Mouse (Mus musculus): ENCODE data around the gene Fcgr1. TPM values are rescaled to one million over a fixed set of nuclear protein-coding genes. Genes with fewer than 3 reads are reported as not detected.
A peak's percentile ranks its signal among the peaks of the same experiment; 100 is the strongest.
"Not testable (repeated sequence)": the region's sequence is repeated elsewhere in the genome, so short reads cannot be mapped to it uniquely, and the experiment has no call there.

Gene Fcgr1
- polyA plus RNA-seq, 1 experiment from 2014 or later: 4.5 TPM

DNA sequence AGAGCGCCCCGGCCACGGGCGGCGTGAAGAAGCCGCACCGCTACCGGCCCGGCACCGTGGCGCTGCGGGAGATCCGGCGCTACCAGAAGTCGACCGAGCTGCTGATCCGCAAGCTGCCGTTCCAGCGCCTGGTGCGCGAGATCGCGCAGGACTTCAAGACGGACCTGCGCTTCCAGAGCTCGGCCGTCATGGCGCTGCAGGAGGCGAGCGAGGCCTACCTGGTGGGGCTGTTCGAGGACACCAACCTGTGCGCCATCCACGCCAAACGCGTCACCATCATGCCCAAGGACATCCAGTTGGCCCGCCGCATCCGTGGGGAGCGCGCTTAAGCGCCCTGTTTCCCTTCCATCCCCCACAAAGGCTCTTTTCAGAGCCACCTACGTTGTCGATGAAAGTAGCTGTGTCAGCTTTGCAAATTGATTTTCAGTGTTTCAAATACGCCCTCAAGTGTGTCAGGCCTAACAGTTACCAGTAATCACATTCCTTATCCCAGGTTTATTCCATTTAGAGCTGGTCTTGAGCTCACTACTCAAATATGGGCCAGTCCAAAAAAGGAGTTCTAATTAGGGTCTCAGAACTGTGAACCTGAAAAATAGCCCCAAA is 24.9 kb downstream of the Fcgr1 start:
- ATAC-seq (ENCODE audit: low read depth): peak; percentile 27
- 0% methylated on average over 11 of the region's 44 CpGs for WGBS (ENCODE audit: insufficient replicate concordance)
- H3K9ac ChIP-seq (ENCODE audit: low read depth, low read length): peak overlapping the region; percentile 82
- peak overlapping the region; percentile 64 for H3K4me3 ChIP-seq (ENCODE audit: low read depth, low read length)
- not testable (repeated sequence) for H3K36me3 ChIP-seq (ENCODE audit: control insufficient read depth, insufficient read depth); H3K27me3 ChIP-seq (ENCODE audit: control insufficient read depth, insufficient read depth, low read depth, low read length); H3K9me3 ChIP-seq (replicated peaks; ENCODE audit: control insufficient read depth, low read length)
- H3K4me1 ChIP-seq (ENCODE audit: control insufficient read depth, low read depth, low read length): peaks cover 35% of the 10 kb centered on the region
- H3K4me2 ChIP-seq (ENCODE audit: low read depth, low read length): peak overlapping the region; percentile 73
- H3K27ac ChIP-seq (ENCODE audit: low read length): peak overlapping the region; percentile 98

DNA sequence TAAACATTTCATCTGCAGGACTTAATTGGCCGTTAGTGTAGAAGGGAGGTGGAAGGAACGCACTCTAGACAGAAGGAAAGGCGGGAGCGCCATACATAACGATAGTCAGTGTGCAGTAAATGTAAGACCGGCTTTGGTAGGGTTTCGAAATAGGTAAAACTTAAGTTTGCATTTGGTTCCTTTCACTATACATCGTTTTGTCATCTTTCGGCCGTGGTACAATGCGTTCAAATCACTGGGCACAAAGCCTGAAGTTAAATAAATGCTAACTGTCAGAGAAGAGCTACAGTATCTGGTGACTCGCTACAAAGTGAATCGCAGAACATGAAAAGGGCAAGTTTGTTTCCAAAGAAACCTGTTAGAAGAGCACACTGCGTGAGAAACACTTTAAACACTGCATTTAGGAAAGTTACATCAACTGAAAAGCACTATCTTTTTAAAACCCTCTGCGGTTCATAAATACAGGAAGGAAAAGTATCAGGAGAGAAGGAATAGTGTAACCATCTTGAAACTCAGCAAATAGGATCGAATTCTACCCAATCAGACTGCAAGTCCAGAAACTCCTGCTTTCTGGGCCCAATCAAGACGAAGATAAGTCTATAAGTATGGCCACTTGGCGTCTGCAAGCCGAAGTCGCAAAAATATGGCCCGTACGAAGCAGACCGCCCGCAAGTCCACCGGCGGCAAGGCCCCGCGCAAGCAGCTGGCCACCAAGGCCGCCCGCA is 25.6 kb downstream of the Fcgr1 start, which contains the start of gene Hist2h3b:
Gene Hist2h3b, plus strand, starts transcription at position 604 of the 725 bp plus-strand sequence.
- Histone ChIP-seq H3K4me1 (ENCODE audit: control insufficient read depth, low read depth, low read length) (peaks cover 36% of the 10 kb centered on the region), H3K36me3 (ENCODE audit: control insufficient read depth, insufficient read depth) (no peaks in the 10 kb centered on the region), H3K4me3 (ENCODE audit: low read depth, low read length) (peak within 1 kb of the TSS; percentile 66), H3K4me2 (ENCODE audit: low read depth, low read length) (peak within 1 kb of the TSS; percentile 73), H3K9ac (ENCODE audit: low read depth, low read length) (peak within 1 kb of the TSS; percentile 82), H3K27me3 (ENCODE audit: control insufficient read depth, insufficient read depth, low read depth, low read length) (no peaks in the 10 kb centered on the region), H3K9me3 (replicated peaks; ENCODE audit: control insufficient read depth, low read length) (no peaks in the 10 kb centered on the region), H3K27ac (ENCODE audit: low read length) (peak within 1 kb of the TSS; percentile 98)
- WGBS (ENCODE audit: insufficient replicate concordance): 22% methylated on average over 30 of the region's 30 CpGs
- ATAC-seq (ENCODE audit: low read depth): peak; percentile 44

DNA sequence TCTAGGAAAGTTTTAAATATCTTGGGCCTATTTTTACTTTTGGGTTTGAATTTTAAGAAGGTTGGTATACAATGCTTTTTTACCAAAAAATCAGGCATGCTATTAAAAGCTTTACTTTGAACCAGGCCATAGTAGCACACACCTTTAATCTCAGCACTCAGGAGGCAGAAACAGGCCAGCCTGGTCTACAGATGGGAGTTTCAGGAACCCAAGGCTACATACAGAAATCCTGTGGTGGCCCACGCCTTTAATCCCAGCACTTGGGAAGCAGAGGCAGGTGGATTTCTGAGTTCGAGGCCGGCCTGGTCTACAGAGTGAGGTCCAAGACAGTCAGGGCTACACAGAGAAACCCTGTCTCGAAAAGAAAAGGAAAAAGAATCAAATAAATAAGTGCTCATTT is 26.2 kb downstream of the Fcgr1 start:
- peak overlapping the region; percentile 96 for H3K27ac ChIP-seq (ENCODE audit: low read length)
- no peaks in the 10 kb centered on the region for H3K9me3 ChIP-seq (replicated peaks; ENCODE audit: control insufficient read depth, low read length)
- 64% methylated on average over 4 of the region's 4 CpGs for WGBS (ENCODE audit: insufficient replicate concordance)
- H3K36me3 ChIP-seq (ENCODE audit: control insufficient read depth, insufficient read depth): no peaks in the 10 kb centered on the region
- ATAC-seq (ENCODE audit: low read depth): no peak
- peak overlapping the region; percentile 64 for H3K9ac ChIP-seq (ENCODE audit: low read depth, low read length)
- peak overlapping the region; percentile 73 for H3K4me2 ChIP-seq (ENCODE audit: low read depth, low read length)
- H3K4me3 ChIP-seq (ENCODE audit: low read depth, low read length): peak overlapping the region; percentile 54
- H3K4me1 ChIP-seq (ENCODE audit: control insufficient read depth, low read depth, low read length): peaks cover 36% of the 10 kb centered on the region
- no peaks in the 10 kb centered on the region for H3K27me3 ChIP-seq (ENCODE audit: control insufficient read depth, insufficient read depth, low read depth, low read length)

DNA sequence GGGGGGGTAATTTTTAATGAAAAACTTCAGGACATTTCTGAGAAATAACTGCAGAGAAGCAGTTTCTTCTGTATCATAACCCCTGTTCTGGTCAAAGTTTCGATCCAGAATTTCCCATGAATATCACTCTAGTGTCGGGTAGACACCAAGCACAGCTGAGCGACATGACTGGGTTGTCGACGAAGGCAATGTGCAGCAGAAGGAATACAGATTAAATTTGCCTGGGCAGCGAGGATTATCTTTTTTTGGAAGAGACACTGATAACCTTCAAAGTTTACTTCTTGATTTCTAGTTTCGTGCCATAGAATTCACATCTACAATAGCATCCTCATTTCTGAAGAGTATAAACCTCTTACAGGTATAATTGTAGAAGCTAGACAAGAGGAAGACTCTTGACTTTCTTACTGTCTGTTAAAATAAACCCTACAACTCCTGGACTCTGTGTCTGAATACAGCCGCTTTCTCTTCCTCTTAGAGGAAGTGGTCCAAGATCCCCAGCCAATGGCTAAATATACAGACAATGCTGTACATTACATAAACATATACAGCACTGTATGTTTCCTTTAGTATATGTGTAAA is 27.5 kb downstream of the Fcgr1 start:
- peaks cover 47% of the 10 kb centered on the region for H3K4me1 ChIP-seq (ENCODE audit: control insufficient read depth, low read depth, low read length)
- H3K27ac ChIP-seq (ENCODE audit: low read length): peak overlapping the region; percentile 96

DNA sequence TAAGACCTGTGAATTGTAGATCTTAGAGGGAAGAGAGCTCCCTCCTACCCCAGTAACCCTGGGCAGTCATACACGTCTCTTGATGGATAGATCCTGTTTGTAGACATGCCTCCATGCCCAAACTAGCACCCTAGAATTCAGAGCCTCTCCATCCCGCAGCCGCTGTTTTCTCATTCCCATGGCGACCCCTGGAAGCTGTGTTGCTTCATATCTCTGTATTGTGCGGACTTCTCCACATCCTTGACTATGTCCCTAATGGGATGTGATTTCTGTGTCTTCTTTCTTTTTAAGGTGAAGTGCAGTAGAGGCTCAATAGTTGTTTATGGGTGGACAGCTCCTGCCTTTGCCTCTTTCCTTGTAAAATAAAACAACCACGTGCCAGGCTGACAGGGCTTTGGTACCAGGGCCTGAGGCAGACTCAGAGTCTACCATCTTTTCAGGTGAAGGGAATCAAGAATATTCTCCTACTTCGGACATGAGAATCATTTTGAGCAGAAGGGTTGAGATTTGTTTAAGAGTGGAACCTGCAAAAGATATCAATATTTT is 29.3 kb downstream of the Fcgr1 start:
- Histone ChIP-seq H3K9ac (ENCODE audit: low read depth, low read length) (peak overlapping the region; percentile 84), H3K4me2 (ENCODE audit: low read depth, low read length) (peak overlapping the region; percentile 70), H3K27ac (ENCODE audit: low read length) (peak overlapping the region; percentile 99), H3K36me3 (ENCODE audit: control insufficient read depth, insufficient read depth) (no peaks in the 10 kb centered on the region), H3K9me3 (replicated peaks; ENCODE audit: control insufficient read depth, low read length) (no peaks in the 10 kb centered on the region), H3K4me1 (ENCODE audit: control insufficient read depth, low read depth, low read length) (peaks cover 45% of the 10 kb centered on the region), H3K27me3 (ENCODE audit: control insufficient read depth, insufficient read depth, low read depth, low read length) (no peaks in the 10 kb centered on the region), H3K4me3 (ENCODE audit: low read depth, low read length) (peak overlapping the region; percentile 68)
- ATAC-seq (ENCODE audit: low read depth): no peak
- whole genome bisulfite sequencing (ENCODE audit: insufficient replicate concordance): 59% methylated on average over 7 of the region's 7 CpGs

More for the DNA sequence above, 27.5 kb downstream of the Fcgr1 start:
- Histone ChIP-seq H3K27me3 (ENCODE audit: control insufficient read depth, insufficient read depth, low read depth, low read length) (no peaks in the 10 kb centered on the region), H3K4me3 (ENCODE audit: low read depth, low read length) (no peak overlapping the region), H3K9me3 (replicated peaks; ENCODE audit: control insufficient read depth, low read length) (no peaks in the 10 kb centered on the region), H3K4me2 (ENCODE audit: low read depth, low read length) (peak overlapping the region; percentile 28; the same call in 1 of the 2 replicates), H3K9ac (ENCODE audit: low read depth, low read length) (peak overlapping the region; percentile 55), H3K36me3 (ENCODE audit: control insufficient read depth, insufficient read depth) (no peaks in the 10 kb centered on the region)
- no peak for ATAC-seq (ENCODE audit: low read depth)
- 41% methylated on average over 8 of the region's 8 CpGs for WGBS (ENCODE audit: insufficient replicate concordance)

DNA sequence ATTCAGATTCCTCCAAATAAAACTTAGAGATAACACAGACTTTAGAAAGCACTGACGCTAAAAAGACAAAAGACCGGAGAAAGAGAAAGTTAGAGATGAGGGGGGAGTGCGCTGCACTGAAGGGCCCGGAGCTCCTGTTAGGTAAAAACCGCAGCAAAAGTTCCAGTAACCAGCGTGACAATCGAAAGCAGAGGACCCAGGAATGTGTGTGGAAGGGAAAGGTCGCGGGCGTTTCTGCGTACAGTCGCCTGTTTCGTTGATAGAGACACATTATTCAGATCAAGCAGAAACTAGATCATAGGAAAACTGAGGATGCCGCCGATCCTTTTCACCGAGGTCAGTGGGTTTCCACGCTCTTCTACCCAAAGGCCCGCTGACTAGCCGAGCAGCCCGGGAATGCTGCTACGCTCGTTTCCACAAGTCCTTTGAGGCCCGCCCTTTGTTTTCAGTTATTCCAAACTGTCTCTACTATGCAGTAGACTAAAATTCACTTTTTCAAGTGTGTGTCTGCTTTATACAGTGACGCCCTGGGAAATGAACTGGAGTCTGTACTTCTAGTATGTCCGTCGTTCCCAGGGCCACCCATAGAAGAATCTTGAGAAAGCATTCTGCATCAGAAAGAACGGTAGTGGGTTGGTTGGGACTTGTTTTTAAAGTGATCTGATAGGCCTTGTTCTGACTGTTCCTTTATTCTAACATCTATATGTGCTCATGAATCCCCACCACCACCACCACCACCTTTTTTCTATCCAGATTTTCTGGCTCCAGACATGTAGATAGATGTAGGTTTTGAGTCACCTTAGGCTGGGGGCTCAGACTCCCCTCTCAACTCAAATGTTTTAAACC is 30.0 kb downstream of the Fcgr1 start:
- peaks cover 45% of the 10 kb centered on the region for H3K4me1 ChIP-seq (ENCODE audit: control insufficient read depth, low read depth, low read length)
- 4% methylated on average over 27 of the region's 27 CpGs for WGBS (ENCODE audit: insufficient replicate concordance)

DNA sequence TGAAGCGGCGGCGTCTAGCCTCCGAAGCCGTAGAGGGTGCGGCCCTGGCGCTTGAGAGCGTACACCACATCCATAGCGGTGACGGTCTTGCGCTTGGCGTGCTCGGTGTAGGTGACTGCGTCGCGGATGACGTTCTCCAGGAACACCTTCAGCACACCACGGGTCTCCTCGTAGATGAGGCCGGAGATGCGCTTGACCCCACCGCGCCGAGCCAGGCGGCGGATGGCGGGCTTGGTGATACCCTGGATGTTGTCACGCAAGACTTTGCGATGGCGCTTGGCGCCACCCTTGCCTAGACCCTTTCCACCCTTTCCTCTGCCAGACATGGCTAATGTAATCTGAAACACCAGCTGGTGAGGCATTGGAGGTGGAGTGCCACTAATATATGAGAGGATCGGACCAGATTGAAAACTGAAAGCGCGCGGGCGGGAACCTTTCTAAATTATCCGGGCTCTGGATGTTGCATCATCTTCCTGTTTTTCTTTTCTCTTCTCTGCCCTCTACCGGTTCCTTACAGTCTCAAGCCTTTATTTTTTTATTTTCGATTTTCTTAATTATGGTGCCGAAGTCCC is 30.7 kb downstream of the Fcgr1 start, which contains the start of gene Hist2h4:
Gene Hist2h4, minus strand, starts transcription at position 333 of the 572 bp plus-strand sequence.
- peak within 1 kb of the TSS; percentile 84 for H3K9ac ChIP-seq (ENCODE audit: low read depth, low read length)
- H3K4me1 ChIP-seq (ENCODE audit: control insufficient read depth, low read depth, low read length): peaks cover 44% of the 10 kb centered on the region
- no peaks in the 10 kb centered on the region for H3K9me3 ChIP-seq (replicated peaks; ENCODE audit: control insufficient read depth, low read length)
- ATAC-seq (ENCODE audit: low read depth): peak; percentile 87
- no peaks in the 10 kb centered on the region for H3K36me3 ChIP-seq (ENCODE audit: control insufficient read depth, insufficient read depth)
- no peaks in the 10 kb centered on the region for H3K27me3 ChIP-seq (ENCODE audit: control insufficient read depth, insufficient read depth, low read depth, low read length)
- under 1% methylated on average over 40 of the region's 40 CpGs for WGBS (ENCODE audit: insufficient replicate concordance)
- peak within 1 kb of the TSS; percentile 99 for H3K27ac ChIP-seq (ENCODE audit: low read length)
- peak within 1 kb of the TSS; percentile 68 for H3K4me3 ChIP-seq (ENCODE audit: low read depth, low read length)
- peak within 1 kb of the TSS; percentile 70 for H3K4me2 ChIP-seq (ENCODE audit: low read depth, low read length)

More for the DNA sequence above, 30.0 kb downstream of the Fcgr1 start:
- Histone ChIP-seq H3K36me3 (ENCODE audit: control insufficient read depth, insufficient read depth) (no peaks in the 10 kb centered on the region), H3K9ac (ENCODE audit: low read depth, low read length) (peak overlapping the region; percentile 84), H3K27me3 (ENCODE audit: control insufficient read depth, insufficient read depth, low read depth, low read length) (no peaks in the 10 kb centered on the region), H3K27ac (ENCODE audit: low read length) (peak overlapping the region; percentile 99), H3K9me3 (replicated peaks; ENCODE audit: control insufficient read depth, low read length) (no peaks in the 10 kb centered on the region), H3K4me3 (ENCODE audit: low read depth, low read length) (peak overlapping the region; percentile 68), H3K4me2 (ENCODE audit: low read depth, low read length) (peak overlapping the region; percentile 70)
- ATAC-seq (ENCODE audit: low read depth): no peak

DNA sequence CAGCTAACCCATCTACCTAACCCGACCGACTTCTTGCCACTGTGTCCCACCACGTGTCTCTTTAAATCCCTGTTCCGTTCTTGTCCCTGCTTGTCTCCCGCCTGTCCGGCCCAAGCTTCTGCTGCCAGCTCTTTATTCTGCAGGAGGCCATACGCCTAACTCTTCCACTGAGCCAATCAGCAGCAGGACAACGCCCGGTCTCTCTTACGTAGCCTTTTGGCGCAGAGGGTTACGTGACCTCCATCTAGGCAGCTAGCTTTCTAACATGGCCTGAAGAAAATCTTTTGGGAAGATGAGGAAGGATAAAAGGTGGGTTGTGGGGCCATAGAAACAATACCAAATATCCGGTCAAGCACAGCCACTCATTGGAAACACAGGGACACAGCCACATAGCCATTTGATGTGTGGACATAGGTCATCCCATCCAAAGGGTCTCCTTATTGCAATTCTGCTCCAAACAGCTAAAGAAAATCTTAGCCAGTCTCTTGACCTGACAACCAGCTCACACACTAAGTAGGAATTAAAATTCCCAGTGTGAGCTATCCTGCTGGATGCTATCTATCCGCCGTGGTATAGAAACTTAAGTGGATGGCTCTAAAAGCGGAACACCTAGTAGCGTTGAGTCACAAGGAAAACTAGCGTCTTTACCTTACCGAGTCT is 31.4 kb downstream of the Fcgr1 start:
- H3K4me1 ChIP-seq (ENCODE audit: control insufficient read depth, low read depth, low read length): peaks cover 38% of the 10 kb centered on the region
- ATAC-seq (ENCODE audit: low read depth): peak; percentile 75

More for the DNA sequence above, 31.4 kb downstream of the Fcgr1 start:
- 1% methylated on average over 19 of the region's 19 CpGs for WGBS (ENCODE audit: insufficient replicate concordance)
- Histone ChIP-seq H3K9ac (ENCODE audit: low read depth, low read length) (peak overlapping the region; percentile 84), H3K27ac (ENCODE audit: low read length) (peak overlapping the region; percentile 99), H3K27me3 (ENCODE audit: control insufficient read depth, insufficient read depth, low read depth, low read length) (no peaks in the 10 kb centered on the region), H3K36me3 (ENCODE audit: control insufficient read depth, insufficient read depth) (no peaks in the 10 kb centered on the region), H3K9me3 (replicated peaks; ENCODE audit: control insufficient read depth, low read length) (no peaks in the 10 kb centered on the region), H3K4me3 (ENCODE audit: low read depth, low read length) (peak overlapping the region; percentile 68), H3K4me2 (ENCODE audit: low read depth, low read length) (peak overlapping the region; percentile 70)
